Mouse (Mus musculus): ENCODE measurements around the gene Ass1. TPM values are rescaled to one million over a fixed set of nuclear protein-coding genes. Genes with fewer than 3 reads are reported as not detected.
"Not testable (repeated sequence)": the region's sequence is repeated elsewhere in the genome, so short reads cannot be mapped to it uniquely, and the experiment has no call there.

The Ass1 gene
- polyA plus RNA-seq, 1 experiment from 2014 or later: 9.1 TPM

DNA sequence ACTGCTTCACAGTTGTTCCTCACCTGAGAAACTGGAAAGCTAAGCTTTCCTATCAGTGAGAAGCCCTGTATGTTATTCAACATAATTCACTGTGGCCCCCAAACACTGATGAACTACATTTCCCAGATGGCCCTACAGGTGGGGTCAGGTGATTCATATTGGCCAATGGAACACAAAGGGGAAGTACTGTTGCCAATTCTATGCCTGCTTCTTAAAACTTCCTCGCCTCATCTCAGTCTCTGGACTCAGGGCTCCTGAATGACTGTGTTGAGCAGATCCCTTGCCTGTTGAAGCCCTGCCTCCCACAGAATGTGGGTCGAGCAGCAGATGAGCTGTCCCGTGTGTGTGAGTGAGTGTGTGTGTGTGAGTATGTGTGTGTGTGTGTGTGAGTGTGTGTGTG is 80.5 kb downstream of the Ass1 start:
- Histone ChIP-seq H3K27me3 (replicated peaks) (peaks cover 9% of the 10 kb centered on the region), H3K4me2 (no peak overlapping the region), H3K9ac (replicated peaks) (no peak overlapping the region), H3K36me3 (no peaks in the 10 kb centered on the region), H3K4me1 (no peaks in the 10 kb centered on the region), H3K4me3 (replicated peaks) (no peak overlapping the region), H3K9me3 (replicated peaks) (no peaks in the 10 kb centered on the region), H3K27ac (replicated peaks) (no peak overlapping the region)
- no peak for ATAC-seq (ENCODE audit: low FRiP score)
- WGBS: 73% methylated on average over 3 of the region's 3 CpGs

GRCm38 (mm10) chr2:31551351-31551750 is 81.3 kb downstream of the Ass1 start:
- not testable (repeated sequence) for H3K4me2 ChIP-seq; H3K9ac ChIP-seq (replicated peaks); H3K4me1 ChIP-seq; H3K9me3 ChIP-seq (replicated peaks); H3K27me3 ChIP-seq (replicated peaks); ATAC-seq (ENCODE audit: low FRiP score); H3K27ac ChIP-seq (replicated peaks); H3K4me3 ChIP-seq (replicated peaks); H3K36me3 ChIP-seq
- 87% methylated on average over 3 of the region's 3 CpGs for WGBS

- no peaks in the 10 kb centered on the region for H3K9me3 ChIP-seq (replicated peaks)
- H3K27me3 ChIP-seq (replicated peaks): no peaks in the 10 kb centered on the region
- no peaks in the 10 kb centered on the region for H3K4me1 ChIP-seq
- H3K4me2 ChIP-seq: no peak overlapping the region
- 86% methylated on average over 10 of the region's 10 CpGs for WGBS
- no peak overlapping the region for H3K27ac ChIP-seq (replicated peaks)
- H3K36me3 ChIP-seq: no peaks in the 10 kb centered on the region
- H3K9ac ChIP-seq (replicated peaks): no peak overlapping the region
- H3K4me3 ChIP-seq (replicated peaks): no peak overlapping the region
- no peak for ATAC-seq (ENCODE audit: low FRiP score)
These were observed 82.0 kb downstream of the Ass1 start for GRCm38 (mm10) chr2:31551971-31552370.

GRCm38 (mm10) chr2:31554619-31555018 is 84.6 kb downstream of the Ass1 start:
- Histone ChIP-seq H3K4me3 (replicated peaks) (no peak overlapping the region), H3K27me3 (replicated peaks) (no peaks in the 10 kb centered on the region), H3K9me3 (replicated peaks) (no peaks in the 10 kb centered on the region), H3K9ac (replicated peaks) (no peak overlapping the region), H3K4me1 (no peaks in the 10 kb centered on the region), H3K27ac (replicated peaks) (no peak overlapping the region), H3K36me3 (no peaks in the 10 kb centered on the region), H3K4me2 (no peak overlapping the region)
- 85% methylated on average over 5 of the region's 5 CpGs for WGBS
- no peak for ATAC-seq (ENCODE audit: low FRiP score)

Other genes with a start within 250 kb of the Ass1 start
- 145 and 179 TPM in 2 replicates for gene Ncs1, start 224.4 kb upstream of the Ass1 start, polyA plus RNA-seq (2015; fragmentation: Nextera tagmentation; extraction: Ambion mirVana)
- gene Hmcn2, start 155.8 kb upstream of the Ass1 start, polyA plus RNA-seq (2015; fragmentation: Nextera tagmentation; extraction: Ambion mirVana): 0.44 and 0.51 TPM in 2 replicates
- gene Fubp3, start 102.4 kb downstream of the Ass1 start, polyA plus RNA-seq (2015; fragmentation: Nextera tagmentation; extraction: Ambion mirVana): 44.9 and 51.3 TPM in 2 replicates
- 5.3 and 7.8 TPM in 2 replicates for gene Prdm12, start 169.8 kb downstream of the Ass1 start, polyA plus RNA-seq (2015; fragmentation: Nextera tagmentation; extraction: Ambion mirVana)
- 40.3 and 47.1 TPM in 2 replicates for gene Exosc2, start 200.5 kb downstream of the Ass1 start, polyA plus RNA-seq (2015; fragmentation: Nextera tagmentation; extraction: Ambion mirVana)
- 13.3 and 18.0 TPM in 2 replicates for gene Abl1, start 218.2 kb downstream of the Ass1 start, polyA plus RNA-seq (2015; fragmentation: Nextera tagmentation; extraction: Ambion mirVana)

All from neural tube, embryonic 15.5 days (tissue).